Mouse (Mus musculus) layer of hippocampus, adult 9-11 months (tissue): ENCODE results near the gene Dscaml1.
A peak's percentile ranks its signal among the peaks of the same experiment; 100 is the strongest.
"Not testable (repeated sequence)": the region's sequence is repeated elsewhere in the genome, so short reads cannot be mapped to it uniquely, and the experiment has no call there.

Experiments
- DNase-seq: peaks from one replicate; pipeline ENCODE4 v3.0.0; 2022

Dscaml1 gene

GRCm38 (mm10) chr9:45699171-45699570 is 272.7 kb downstream of the Dscaml1 start:
- no peak for DNase-seq

- DNase-seq, result no peak
Observed at GRCm38 (mm10) chr9:45703236-45703635, 276.8 kb downstream of the Dscaml1 start.

- no peak for DNase-seq
Observed at GRCm38 (mm10) chr9:45704441-45704840, 278.0 kb downstream of the Dscaml1 start.

GRCm38 (mm10) chr9:45710300-45710699 is 283.9 kb downstream of the Dscaml1 start:
- DNase-seq, result no peak

GRCm38 (mm10) chr9:45715387-45715786 is 289.0 kb downstream of the Dscaml1 start:
- DNase-seq, result no peak

GRCm38 (mm10) chr9:45719997-45720396 is 293.6 kb downstream of the Dscaml1 start:
- no peak for DNase-seq

GRCm38 (mm10) chr9:45731851-45732250 is 305.4 kb downstream of the Dscaml1 start:
- no peak for DNase-seq

GRCm38 (mm10) chr9:45733246-45733645 is 306.8 kb downstream of the Dscaml1 start:
- DNase-seq, result no peak

- peak; percentile 45 for DNase-seq
Observed at GRCm38 (mm10) chr9:45739001-45739701, 312.7 kb downstream of the Dscaml1 start.

GRCm38 (mm10) chr9:45739702-45740583 is 313.5 kb downstream of the Dscaml1 start:
- DNase-seq, result peak; percentile 48

- DNase-seq, result no peak
Observed at GRCm38 (mm10) chr9:45740584-45740980, 314.2 kb downstream of the Dscaml1 start.

- no peak for DNase-seq
Observed at GRCm38 (mm10) chr9:45745451-45745850, 319.0 kb downstream of the Dscaml1 start.

GRCm38 (mm10) chr9:45749917-45750316 is 323.5 kb downstream of the Dscaml1 start:
- DNase-seq, result no peak

GRCm38 (mm10) chr9:45754452-45755091 is 328.1 kb downstream of the Dscaml1 start:
- peak; percentile 83 for DNase-seq

- no peak for DNase-seq
Observed at GRCm38 (mm10) chr9:45766195-45766594, 339.8 kb downstream of the Dscaml1 start.

- DNase-seq, result no peak
Observed at GRCm38 (mm10) chr9:45767155-45767554, 340.7 kb downstream of the Dscaml1 start.

GRCm38 (mm10) chr9:45768421-45768820 is 342.0 kb downstream of the Dscaml1 start:
- DNase-seq, result no peak

- DNase-seq, result no peak
Observed at GRCm38 (mm10) chr9:45769596-45769995, 343.2 kb downstream of the Dscaml1 start.

- DNase-seq, result no peak
Observed at GRCm38 (mm10) chr9:45774088-45774487, 347.7 kb downstream of the Dscaml1 start.

GRCm38 (mm10) chr9:45776176-45776575 is 349.7 kb downstream of the Dscaml1 start:
- DNase-seq, result not testable (repeated sequence)

- no peak for DNase-seq
Observed at GRCm38 (mm10) chr9:45779201-45779600, 352.8 kb downstream of the Dscaml1 start.

GRCm38 (mm10) chr9:45783249-45784069 is 357.0 kb downstream of the Dscaml1 start:
- DNase-seq, result no peak

GRCm38 (mm10) chr9:45787071-45787470 is 360.6 kb downstream of the Dscaml1 start:
- no peak for DNase-seq
